Mouse (Mus musculus): ENCODE results near the gene Asic3.

GRCm38 (mm10) chr5:24408651-24409050, 4.5 kb upstream of the Asic3 start:
- TF ChIP-seq NELFE (IDR thresholded peaks at IDR 0.05; ENCODE audit: low read depth, low read length), result no peak
- TF ChIP-seq CTCF (conservative IDR thresholded peaks at IDR 0.05 in 1 of 2, IDR thresholded peaks at IDR 0.05 in 1 of 2; ENCODE audit: low read depth in 2 of 2, low read length in 2 of 2), result no peak
- TF ChIP-seq POLR2A (IDR thresholded peaks at IDR 0.05; ENCODE audit: low read depth, low read length), result no peak
- no peak for TF ChIP-seq ETS1 (conservative IDR thresholded peaks at IDR 0.05; ENCODE audit: low read depth, low read length)
- TF ChIP-seq E2F4 (IDR thresholded peaks at IDR 0.05; ENCODE audit: insufficient replicate concordance, low read depth, low read length), result no peak
- TF ChIP-seq POLR2AphosphoS2 (IDR thresholded peaks at IDR 0.05; ENCODE audit: low read depth, low read length), result no peak
- TF ChIP-seq ELF1 (IDR thresholded peaks at IDR 0.05; ENCODE audit: low read depth, low read length), result no peak
- no peak for TF ChIP-seq TCF12 (IDR thresholded peaks at IDR 0.05; ENCODE audit: low read depth, low read length)
- no peak for TF ChIP-seq IRF4 (IDR thresholded peaks at IDR 0.05; ENCODE audit: low read depth, low read length)
- TF ChIP-seq JUN (IDR thresholded peaks at IDR 0.05; ENCODE audit: insufficient read depth, low read depth, low read length), result no peak

Data from CH12.LX (cell line).